Mouse (Mus musculus): ENCODE data around the gene Cryl1. TPM values are rescaled to one million over a fixed set of nuclear protein-coding genes. Genes with fewer than 3 reads are reported as not detected.

Gene Cryl1
- polyA plus RNA-seq, 1 experiment = 0.08 TPM

DNA sequence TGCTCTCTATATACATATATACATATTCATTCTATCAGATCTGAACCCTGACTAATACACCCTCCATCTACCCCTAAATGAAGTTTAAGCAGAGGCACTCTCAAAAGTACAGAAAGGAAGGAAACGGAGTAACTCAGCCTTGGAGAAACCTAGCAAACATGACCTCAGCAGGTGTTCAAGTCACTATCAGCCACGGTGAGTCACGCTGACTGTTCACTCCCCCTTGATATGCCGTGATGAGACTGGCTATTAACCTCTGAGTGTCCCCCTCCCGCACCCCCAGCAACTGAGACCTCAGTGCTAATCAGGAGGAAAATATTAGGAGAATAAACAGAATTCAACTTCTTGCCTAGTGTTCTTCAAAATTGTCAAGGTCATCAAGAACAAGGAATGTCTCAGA, 12.7 kb downstream of the Cryl1 start:
- H3K4me3 ChIP-seq (replicated peaks) = no peak overlapping the region
- no peaks in the 10 kb centered on the region for H3K36me3 ChIP-seq (ENCODE audit: control insufficient read depth)
- H3K4me1 ChIP-seq (ENCODE audit: control insufficient read depth) = peaks cover 14% of the 10 kb centered on the region
- no peaks in the 10 kb centered on the region for H3K27me3 ChIP-seq (ENCODE audit: control insufficient read depth)
- TF ChIP-seq GATA1 (IDR thresholded peaks at IDR 0.05; ENCODE audit: low read length) = no peak
- no peak for TF ChIP-seq TAL1 (IDR thresholded peaks at IDR 0.05; ENCODE audit: low read length)
- no peaks in the 10 kb centered on the region for H3K9me3 ChIP-seq (ENCODE audit: control insufficient read depth, low read length)

DNA sequence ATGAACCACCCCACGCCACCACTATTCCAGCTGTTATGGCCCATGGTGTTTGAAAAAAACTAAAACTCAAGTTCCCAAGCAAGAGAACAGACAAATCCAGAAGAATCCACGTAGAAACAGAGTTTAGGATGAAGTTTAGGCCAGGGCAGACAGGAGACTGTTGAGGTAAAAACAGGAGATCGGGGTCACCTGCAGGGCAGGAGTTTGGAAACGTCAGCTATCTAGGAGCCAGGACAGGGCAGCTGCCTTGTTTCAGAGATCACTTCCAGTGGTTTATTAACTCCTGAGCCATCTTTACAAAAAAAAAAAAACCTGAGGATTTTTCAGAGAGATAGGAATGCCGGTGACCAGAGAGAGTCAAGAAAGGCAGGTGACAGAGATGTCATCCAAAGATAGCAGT, 20.8 kb downstream of the Cryl1 start:
- TF ChIP-seq TAL1 (IDR thresholded peaks at IDR 0.05; ENCODE audit: low read length) (no peak), GATA1 (IDR thresholded peaks at IDR 0.05; ENCODE audit: low read length) (no peak)
- no peaks in the 10 kb centered on the region for H3K27me3 ChIP-seq (ENCODE audit: control insufficient read depth)
- no peak overlapping the region for H3K4me3 ChIP-seq (replicated peaks)
- no peaks in the 10 kb centered on the region for H3K9me3 ChIP-seq (ENCODE audit: control insufficient read depth, low read length)
- H3K4me1 ChIP-seq (ENCODE audit: control insufficient read depth) = peaks cover 2% of the 10 kb centered on the region; the same call in 1 of the 2 replicates
- H3K36me3 ChIP-seq (ENCODE audit: control insufficient read depth) = no peaks in the 10 kb centered on the region

DNA sequence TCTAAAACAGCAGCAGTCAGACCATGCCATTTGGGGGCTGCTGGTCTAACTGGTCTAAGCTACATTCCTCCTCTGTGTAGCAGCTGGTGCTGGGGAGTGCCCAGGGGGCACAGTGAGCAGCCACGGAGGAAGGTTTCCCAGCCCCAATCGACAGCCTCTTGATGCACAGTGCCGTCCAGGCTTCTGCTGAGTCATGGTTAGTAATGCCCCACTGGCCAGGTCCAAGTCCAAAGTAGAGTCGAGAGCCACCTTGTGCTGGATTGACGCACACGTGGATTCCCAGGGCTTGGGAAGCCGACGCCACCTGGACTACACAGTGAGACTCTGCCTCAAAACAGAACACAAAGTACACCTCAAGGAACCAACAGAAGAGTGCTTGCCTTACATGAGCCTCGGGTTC, 21.4 kb downstream of the Cryl1 start:
- H3K4me3 ChIP-seq (replicated peaks) = no peak overlapping the region
- H3K4me1 ChIP-seq (ENCODE audit: control insufficient read depth) = peaks cover 2% of the 10 kb centered on the region; the same call in 1 of the 2 replicates
- H3K36me3 ChIP-seq (ENCODE audit: control insufficient read depth) = no peaks in the 10 kb centered on the region
- no peaks in the 10 kb centered on the region for H3K9me3 ChIP-seq (ENCODE audit: control insufficient read depth, low read length)
- no peak for TF ChIP-seq TAL1 (IDR thresholded peaks at IDR 0.05; ENCODE audit: low read length)
- no peak for TF ChIP-seq GATA1 (IDR thresholded peaks at IDR 0.05; ENCODE audit: low read length)
- no peaks in the 10 kb centered on the region for H3K27me3 ChIP-seq (ENCODE audit: control insufficient read depth)

DNA sequence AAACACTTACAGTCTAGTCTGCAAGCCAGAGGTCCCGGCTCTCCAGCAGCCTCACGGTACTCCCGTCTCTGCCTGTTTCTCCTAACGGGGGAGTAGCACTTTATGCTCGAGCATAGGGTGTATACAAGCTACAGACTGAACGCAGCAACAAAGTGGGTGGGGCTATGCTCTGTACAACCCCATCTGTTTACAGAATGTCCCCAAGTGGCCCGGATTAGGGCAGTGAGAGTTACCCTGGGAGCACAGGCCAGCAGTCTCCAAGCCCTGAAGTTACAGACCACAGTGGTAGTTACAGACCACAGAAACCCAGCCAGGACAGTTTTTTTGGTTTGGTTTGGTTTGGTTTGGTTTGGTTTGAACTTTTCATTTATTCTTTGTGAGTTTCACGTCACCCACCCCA, 22.3 kb downstream of the Cryl1 start:
- peaks cover 2% of the 10 kb centered on the region; the same call in 1 of the 2 replicates for H3K4me1 ChIP-seq (ENCODE audit: control insufficient read depth)
- H3K27me3 ChIP-seq (ENCODE audit: control insufficient read depth) = no peaks in the 10 kb centered on the region
- no peaks in the 10 kb centered on the region for H3K9me3 ChIP-seq (ENCODE audit: control insufficient read depth, low read length)
- H3K4me3 ChIP-seq (replicated peaks) = no peak overlapping the region
- H3K36me3 ChIP-seq (ENCODE audit: control insufficient read depth) = no peaks in the 10 kb centered on the region
- TF ChIP-seq TAL1 (IDR thresholded peaks at IDR 0.05; ENCODE audit: low read length) (no peak), GATA1 (IDR thresholded peaks at IDR 0.05; ENCODE audit: low read length) (no peak)

DNA sequence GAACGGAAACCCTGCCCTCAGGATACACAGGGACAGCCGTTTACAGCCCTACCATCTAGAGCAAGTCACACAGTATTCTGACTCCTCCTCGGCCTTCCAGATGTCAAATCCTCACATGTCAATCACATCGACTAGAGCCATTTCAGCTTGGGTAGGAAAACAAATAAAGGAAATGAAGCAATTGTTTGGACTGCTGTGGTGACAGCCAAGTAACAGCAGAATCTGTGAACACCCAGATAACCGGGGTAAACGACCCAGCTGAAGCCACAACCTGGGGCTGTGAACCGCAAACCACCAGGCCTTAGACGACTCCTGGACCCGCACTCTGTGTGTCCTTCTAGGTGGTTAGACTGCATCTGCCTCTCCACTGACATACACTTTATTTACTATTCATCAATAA, 23.1 kb downstream of the Cryl1 start:
- Histone ChIP-seq H3K4me3 (replicated peaks) (no peak overlapping the region), H3K9me3 (ENCODE audit: control insufficient read depth, low read length) (no peaks in the 10 kb centered on the region), H3K4me1 (ENCODE audit: control insufficient read depth) (peaks cover 2% of the 10 kb centered on the region; the same call in 1 of the 2 replicates), H3K36me3 (ENCODE audit: control insufficient read depth) (no peaks in the 10 kb centered on the region), H3K27me3 (ENCODE audit: control insufficient read depth) (no peaks in the 10 kb centered on the region)
- TF ChIP-seq TAL1 (IDR thresholded peaks at IDR 0.05; ENCODE audit: low read length) = no peak
- no peak for TF ChIP-seq GATA1 (IDR thresholded peaks at IDR 0.05; ENCODE audit: low read length)

DNA sequence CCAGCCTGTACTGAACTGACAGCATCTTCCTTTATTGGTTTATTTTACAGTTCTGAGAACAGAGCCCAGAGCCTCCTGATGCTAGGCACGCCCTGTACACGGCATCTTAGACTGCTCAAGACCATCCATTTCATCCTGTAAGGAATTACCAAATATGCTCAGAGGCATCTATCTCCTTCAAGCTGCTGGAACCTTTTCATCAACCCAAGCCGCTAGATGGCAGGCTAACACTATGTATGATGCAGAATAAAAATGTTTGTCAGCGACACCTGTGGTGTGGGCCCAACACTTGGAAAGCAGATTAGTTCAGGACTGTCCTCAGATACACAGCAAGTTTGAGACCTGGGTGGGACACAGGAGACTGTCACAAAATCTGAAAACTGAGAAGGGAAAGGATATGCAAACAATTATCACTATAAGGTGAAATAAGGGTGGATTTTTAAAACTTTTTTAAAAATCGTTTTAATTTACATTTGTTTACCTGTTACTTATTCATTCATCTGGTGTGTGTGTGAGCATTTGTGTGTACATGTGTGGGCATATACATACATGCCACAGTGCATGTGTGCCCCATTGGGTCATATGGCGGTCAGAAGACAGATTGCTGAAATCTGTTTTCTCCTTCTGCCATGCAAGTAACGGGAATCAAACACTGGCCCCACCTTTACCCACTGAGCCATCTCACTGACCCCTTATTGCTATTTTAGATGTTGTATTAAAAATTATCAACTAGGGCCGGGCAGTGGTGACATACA, 25.8 kb downstream of the Cryl1 start:
- Histone ChIP-seq H3K4me1 (ENCODE audit: control insufficient read depth) (peaks cover 2% of the 10 kb centered on the region; the same call in 1 of the 2 replicates), H3K36me3 (ENCODE audit: control insufficient read depth) (no peaks in the 10 kb centered on the region)
- TF ChIP-seq TAL1 (IDR thresholded peaks at IDR 0.05; ENCODE audit: low read length) = no peak
- no peak for TF ChIP-seq GATA1 (IDR thresholded peaks at IDR 0.05; ENCODE audit: low read length)

DNA sequence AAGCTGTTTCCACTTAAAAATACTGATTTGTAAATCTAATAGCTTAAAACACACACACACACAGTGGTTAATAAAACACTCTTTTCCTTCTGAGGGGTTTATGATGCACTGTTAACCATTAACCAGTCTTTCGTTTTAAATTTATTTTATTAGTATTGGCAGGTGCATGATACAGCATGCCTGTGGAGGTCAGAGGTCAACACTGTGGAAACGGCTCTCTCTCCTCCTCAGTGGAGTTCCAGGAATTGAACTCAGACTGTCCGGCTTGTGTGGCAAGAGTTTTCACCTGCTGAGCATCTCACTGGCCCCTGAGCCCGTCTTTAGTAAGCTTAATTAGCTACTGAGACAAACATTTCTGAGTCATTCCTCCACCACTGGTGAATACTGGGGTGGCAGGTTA, 31.0 kb downstream of the Cryl1 start:
- H3K36me3 ChIP-seq (ENCODE audit: control insufficient read depth) = no peaks in the 10 kb centered on the region
- H3K9me3 ChIP-seq (ENCODE audit: control insufficient read depth, low read length) = no peaks in the 10 kb centered on the region
- H3K4me3 ChIP-seq (replicated peaks) = no peak overlapping the region
- H3K4me1 ChIP-seq (ENCODE audit: control insufficient read depth) = 0 out of 2 replicates have a peak, but pooled peaks cover 1% of the 10 kb centered on the region
- no peaks in the 10 kb centered on the region for H3K27me3 ChIP-seq (ENCODE audit: control insufficient read depth)
- TF ChIP-seq TAL1 (IDR thresholded peaks at IDR 0.05; ENCODE audit: low read length) (no peak), GATA1 (IDR thresholded peaks at IDR 0.05; ENCODE audit: low read length) (no peak)

More for the DNA sequence above, 25.8 kb downstream of the Cryl1 start:
- Histone ChIP-seq H3K9me3 (ENCODE audit: control insufficient read depth, low read length) (no peaks in the 10 kb centered on the region), H3K27me3 (ENCODE audit: control insufficient read depth) (no peaks in the 10 kb centered on the region), H3K4me3 (replicated peaks) (no peak overlapping the region)

DNA sequence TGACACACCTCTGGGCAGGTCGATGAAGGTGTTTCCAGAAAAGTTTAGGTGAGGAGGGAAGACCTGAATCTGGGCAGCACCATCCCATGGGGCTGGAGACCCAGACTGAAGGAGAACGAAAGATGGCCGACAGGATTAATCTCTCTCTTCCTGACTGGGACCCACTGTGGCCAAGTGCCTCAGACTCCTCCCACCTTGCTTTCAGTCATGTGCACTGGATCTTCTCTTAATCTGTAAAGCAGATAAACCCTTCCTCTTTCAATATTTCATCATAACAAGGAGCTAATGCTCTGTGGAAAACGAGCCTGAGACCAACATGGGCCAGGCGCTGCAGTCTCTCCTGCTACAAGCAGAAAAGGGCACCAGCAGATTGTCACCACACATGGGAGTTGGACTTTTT, 31.6 kb downstream of the Cryl1 start:
- Histone ChIP-seq H3K4me3 (replicated peaks) (no peak overlapping the region), H3K4me1 (ENCODE audit: control insufficient read depth) (0 out of 2 replicates have a peak, but pooled peaks cover 1% of the 10 kb centered on the region), H3K36me3 (ENCODE audit: control insufficient read depth) (no peaks in the 10 kb centered on the region), H3K27me3 (ENCODE audit: control insufficient read depth) (no peaks in the 10 kb centered on the region), H3K9me3 (ENCODE audit: control insufficient read depth, low read length) (no peaks in the 10 kb centered on the region)
- TF ChIP-seq GATA1 (IDR thresholded peaks at IDR 0.05; ENCODE audit: low read length) = no peak
- TF ChIP-seq TAL1 (IDR thresholded peaks at IDR 0.05; ENCODE audit: low read length) = no peak

DNA sequence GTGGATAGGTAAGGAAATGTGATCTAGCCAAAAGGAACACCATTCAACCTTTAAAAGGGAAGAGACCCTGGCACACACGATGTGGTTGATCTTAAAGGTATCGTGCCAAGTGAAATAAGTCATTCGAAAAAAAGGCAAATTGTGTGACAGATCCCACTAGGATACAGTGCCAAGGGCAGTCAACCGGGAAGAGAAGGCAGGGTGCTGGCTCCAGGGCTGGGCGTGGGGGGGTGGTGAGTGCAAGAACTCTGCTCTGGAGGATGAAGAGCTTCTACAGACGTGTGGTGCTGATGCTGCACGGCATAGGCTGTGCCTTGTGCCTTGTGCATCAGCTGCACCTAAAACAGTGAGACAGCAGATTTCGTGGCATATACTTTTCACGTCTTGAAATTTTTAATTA, 33.0 kb downstream of the Cryl1 start:
- Histone ChIP-seq H3K9me3 (ENCODE audit: control insufficient read depth, low read length) (no peaks in the 10 kb centered on the region), H3K36me3 (ENCODE audit: control insufficient read depth) (no peaks in the 10 kb centered on the region), H3K4me3 (replicated peaks) (no peak overlapping the region), H3K27me3 (ENCODE audit: control insufficient read depth) (no peaks in the 10 kb centered on the region), H3K4me1 (ENCODE audit: control insufficient read depth) (0 out of 2 replicates have a peak, but pooled peaks cover 1% of the 10 kb centered on the region)
- TF ChIP-seq TAL1 (IDR thresholded peaks at IDR 0.05; ENCODE audit: low read length) (no peak), GATA1 (IDR thresholded peaks at IDR 0.05; ENCODE audit: low read length) (no peak)

Data from erythroblast, embryonic 14.5 days (primary cell).